Mouse (Mus musculus): ENCODE results near the gene Lce1e. TPM values are rescaled to one million over a fixed set of nuclear protein-coding genes. Genes with fewer than 3 reads are reported as not detected.

Lce1e gene
- not detected in 2 replicates for polyA plus RNA-seq (2014; fragmentation: Nextera tagmentation; extraction: Ambion mirVana)

DNA sequence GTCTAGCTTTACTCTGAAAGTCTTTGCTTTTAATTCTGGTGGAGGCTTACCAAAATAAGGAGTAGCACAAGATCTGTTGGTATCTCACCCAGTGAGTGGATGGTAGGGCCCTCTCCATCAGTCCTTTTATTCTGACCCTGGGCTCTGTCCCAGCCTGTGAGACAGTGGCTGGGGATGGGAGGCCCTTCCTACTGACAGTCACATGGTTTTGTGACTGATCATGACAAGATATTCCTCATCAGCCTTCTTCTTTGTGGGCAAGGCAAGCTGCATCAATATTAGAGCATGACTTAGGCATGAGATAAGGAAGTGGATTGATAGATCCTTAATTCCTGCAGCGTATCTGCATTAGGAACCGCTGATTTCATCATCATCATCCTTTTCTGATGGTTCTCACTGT, at the start of gene Lce1e:
Gene Lce1e, minus strand, starts transcription at position 101 of the 400 bp plus-strand sequence.
- WGBS: 89% methylated on average over 2 of the region's 2 CpGs
- no peaks in the 10 kb centered on the region for H3K9me3 ChIP-seq (ENCODE audit: control insufficient read depth, low read length)
- no peak within 1 kb of the TSS for H3K4me3 ChIP-seq (ENCODE audit: low read depth, low read length)
- H3K27me3 ChIP-seq (replicated peaks; ENCODE audit: control insufficient read depth, insufficient read depth, low read length): no peaks in the 10 kb centered on the region
- no peak for DNase-seq (ENCODE audit: low spot score)
- no peaks in the 10 kb centered on the region for H3K36me3 ChIP-seq (ENCODE audit: control insufficient read depth, insufficient read depth, low read length)
- no peak within 1 kb of the TSS for H3K4me2 ChIP-seq (ENCODE audit: low read length)
- ATAC-seq (replicated peaks; ENCODE audit: low FRiP score, low TSS enrichment, low read depth): no peak
- H3K9ac ChIP-seq (ENCODE audit: low read length): no peak within 1 kb of the TSS
- no peak within 1 kb of the TSS for H3K27ac ChIP-seq (ENCODE audit: low read depth)
- H3K4me1 ChIP-seq (replicated peaks; ENCODE audit: control insufficient read depth, insufficient read depth, low read length): no peaks in the 10 kb centered on the region

DNA sequence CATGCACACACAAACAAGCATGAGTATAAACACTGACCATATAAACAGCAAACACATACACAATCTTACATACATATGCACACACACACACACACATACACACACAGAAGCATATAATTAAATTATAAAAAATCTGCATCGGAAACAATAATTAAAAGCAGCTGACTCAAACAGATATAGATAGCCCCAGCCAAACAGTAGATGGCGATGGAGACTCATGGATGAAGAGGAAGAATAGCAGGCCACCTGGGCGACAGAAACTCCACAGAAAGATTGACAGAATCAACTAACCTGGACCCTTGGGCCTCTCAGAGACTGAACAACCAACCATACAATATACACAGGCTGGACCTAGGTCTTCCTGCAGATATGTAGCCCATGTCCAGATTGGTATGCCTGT, 44.3 kb upstream of the Lce1e start:
- H3K27ac ChIP-seq (ENCODE audit: low read depth): no peak overlapping the region
- no peak for ATAC-seq (replicated peaks; ENCODE audit: low FRiP score, low TSS enrichment, low read depth)
- no peak overlapping the region for H3K9ac ChIP-seq (ENCODE audit: low read length)
- no peaks in the 10 kb centered on the region for H3K9me3 ChIP-seq (ENCODE audit: control insufficient read depth, low read length)
- H3K36me3 ChIP-seq (ENCODE audit: control insufficient read depth, insufficient read depth, low read length): no peaks in the 10 kb centered on the region
- no peaks in the 10 kb centered on the region for H3K27me3 ChIP-seq (replicated peaks; ENCODE audit: control insufficient read depth, insufficient read depth, low read length)
- no peak overlapping the region for H3K4me3 ChIP-seq (ENCODE audit: low read depth, low read length)
- no peak overlapping the region for H3K4me2 ChIP-seq (ENCODE audit: low read length)
- H3K4me1 ChIP-seq (replicated peaks; ENCODE audit: control insufficient read depth, insufficient read depth, low read length): no peaks in the 10 kb centered on the region
- 44% methylated on average over 3 of the region's 3 CpGs for WGBS
- no peak for DNase-seq (ENCODE audit: low spot score)

DNA sequence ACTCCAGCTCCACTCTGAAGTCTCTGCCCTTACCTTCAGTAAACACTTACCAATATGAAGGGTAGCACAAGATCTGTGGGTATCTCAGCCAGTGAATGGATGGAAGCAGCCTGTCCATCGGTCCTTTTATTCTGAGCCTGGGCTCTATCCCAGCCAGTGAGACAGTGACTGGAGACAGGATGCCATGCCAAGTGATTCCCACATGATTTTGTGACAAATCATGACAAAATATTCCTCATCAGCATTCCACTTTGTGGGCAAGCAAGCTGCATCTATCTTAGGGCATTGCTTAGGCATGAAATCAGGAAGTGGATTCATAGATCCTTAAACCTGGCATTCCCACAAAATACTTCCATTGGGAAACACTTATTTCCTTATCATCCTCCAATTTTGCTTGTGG, 43.4 kb upstream of the Lce1e start, which contains the start of gene Lce1g:
Gene Lce1g, minus strand, starts transcription at position 101 of the 400 bp plus-strand sequence.
- Histone ChIP-seq H3K4me1 (replicated peaks; ENCODE audit: control insufficient read depth, insufficient read depth, low read length) (no peaks in the 10 kb centered on the region), H3K4me3 (ENCODE audit: low read depth, low read length) (no peak within 1 kb of the TSS), H3K4me2 (ENCODE audit: low read length) (no peak within 1 kb of the TSS), H3K27ac (ENCODE audit: low read depth) (no peak within 1 kb of the TSS), H3K27me3 (replicated peaks; ENCODE audit: control insufficient read depth, insufficient read depth, low read length) (no peaks in the 10 kb centered on the region), H3K36me3 (ENCODE audit: control insufficient read depth, insufficient read depth, low read length) (no peaks in the 10 kb centered on the region), H3K9ac (ENCODE audit: low read length) (no peak within 1 kb of the TSS), H3K9me3 (ENCODE audit: control insufficient read depth, low read length) (no peaks in the 10 kb centered on the region)
- DNase-seq (ENCODE audit: low spot score) (no peak), ATAC-seq (replicated peaks; ENCODE audit: low FRiP score, low TSS enrichment, low read depth) (no peak)
- WGBS: 87% methylated on average over 1 of the region's 1 CpGs

- Histone ChIP-seq H3K4me1 (replicated peaks; ENCODE audit: control insufficient read depth, insufficient read depth, low read length) (no peaks in the 10 kb centered on the region), H3K36me3 (ENCODE audit: control insufficient read depth, insufficient read depth, low read length) (no peaks in the 10 kb centered on the region)
Observed at GRCm38 (mm10) chr3:92738996-92739395, 30.1 kb upstream of the Lce1e start, which contains the start of gene Gm38119. TSS of gene Gm38119 (minus strand) at chr3:92739096.

GRCm38 (mm10) chr3:92722631-92723030, 13.8 kb upstream of the Lce1e start:
- WGBS: 88% methylated on average over 5 of the region's 5 CpGs
- DNase-seq (ENCODE audit: low spot score) (no peak), ATAC-seq (replicated peaks; ENCODE audit: low FRiP score, low TSS enrichment, low read depth) (no peak)
- no peaks in the 10 kb centered on the region for H3K9me3 ChIP-seq (ENCODE audit: control insufficient read depth, low read length)
- no peak overlapping the region for H3K4me2 ChIP-seq (ENCODE audit: low read length)
- H3K36me3 ChIP-seq (ENCODE audit: control insufficient read depth, insufficient read depth, low read length): no peaks in the 10 kb centered on the region
- no peaks in the 10 kb centered on the region for H3K27me3 ChIP-seq (replicated peaks; ENCODE audit: control insufficient read depth, insufficient read depth, low read length)
- no peak overlapping the region for H3K9ac ChIP-seq (ENCODE audit: low read length)
- no peaks in the 10 kb centered on the region for H3K4me1 ChIP-seq (replicated peaks; ENCODE audit: control insufficient read depth, insufficient read depth, low read length)
- no peak overlapping the region for H3K4me3 ChIP-seq (ENCODE audit: low read depth, low read length)
- no peak overlapping the region for H3K27ac ChIP-seq (ENCODE audit: low read depth)

More at GRCm38 (mm10) chr3:92738996-92739395, 30.1 kb upstream of the Lce1e start, which contains the start of gene Gm38119:
- ATAC-seq (replicated peaks; ENCODE audit: low FRiP score, low TSS enrichment, low read depth) (no peak), DNase-seq (ENCODE audit: low spot score) (no peak)
- H3K4me2 ChIP-seq (ENCODE audit: low read length): no peak within 1 kb of the TSS
- no peaks in the 10 kb centered on the region for H3K9me3 ChIP-seq (ENCODE audit: control insufficient read depth, low read length)
- H3K27me3 ChIP-seq (replicated peaks; ENCODE audit: control insufficient read depth, insufficient read depth, low read length): no peaks in the 10 kb centered on the region
- H3K9ac ChIP-seq (ENCODE audit: low read length): no peak within 1 kb of the TSS
- H3K27ac ChIP-seq (ENCODE audit: low read depth): no peak within 1 kb of the TSS
- no peak within 1 kb of the TSS for H3K4me3 ChIP-seq (ENCODE audit: low read depth, low read length)
- WGBS: 81% methylated on average over 1 of the region's 1 CpGs

DNA sequence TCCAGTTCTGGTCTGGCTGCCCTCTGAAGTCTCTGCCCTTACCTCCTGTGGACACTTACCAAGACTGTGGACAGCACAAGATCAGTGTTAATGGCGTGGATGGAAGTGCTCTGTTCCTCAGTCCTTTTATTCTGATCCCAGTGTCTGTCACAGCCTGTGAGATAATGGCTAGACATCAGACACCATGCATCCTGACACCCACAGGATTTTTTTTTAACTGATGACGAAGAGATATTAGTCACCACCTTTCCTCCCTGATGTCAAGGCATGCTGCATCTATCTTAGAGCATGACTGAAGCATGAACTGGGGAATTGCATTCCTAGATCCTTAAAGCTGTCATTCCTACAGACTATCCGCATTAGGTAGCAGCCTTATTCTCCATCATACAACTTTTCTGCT, 11.4 kb upstream of the Lce1e start, which contains the start of gene Lce1f:
Gene Lce1f, minus strand, starts transcription at position 101 of the 400 bp plus-strand sequence.
- Histone ChIP-seq H3K4me3 (ENCODE audit: low read depth, low read length) (no peak within 1 kb of the TSS), H3K4me2 (ENCODE audit: low read length) (no peak within 1 kb of the TSS), H3K27ac (ENCODE audit: low read depth) (no peak within 1 kb of the TSS), H3K27me3 (replicated peaks; ENCODE audit: control insufficient read depth, insufficient read depth, low read length) (no peaks in the 10 kb centered on the region), H3K36me3 (ENCODE audit: control insufficient read depth, insufficient read depth, low read length) (no peaks in the 10 kb centered on the region), H3K9ac (ENCODE audit: low read length) (no peak within 1 kb of the TSS), H3K4me1 (replicated peaks; ENCODE audit: control insufficient read depth, insufficient read depth, low read length) (no peaks in the 10 kb centered on the region), H3K9me3 (ENCODE audit: control insufficient read depth, low read length) (no peaks in the 10 kb centered on the region)
- WGBS: 76% methylated on average over 3 of the region's 3 CpGs
- DNase-seq (ENCODE audit: low spot score) (no peak), ATAC-seq (replicated peaks; ENCODE audit: low FRiP score, low TSS enrichment, low read depth) (no peak)

DNA sequence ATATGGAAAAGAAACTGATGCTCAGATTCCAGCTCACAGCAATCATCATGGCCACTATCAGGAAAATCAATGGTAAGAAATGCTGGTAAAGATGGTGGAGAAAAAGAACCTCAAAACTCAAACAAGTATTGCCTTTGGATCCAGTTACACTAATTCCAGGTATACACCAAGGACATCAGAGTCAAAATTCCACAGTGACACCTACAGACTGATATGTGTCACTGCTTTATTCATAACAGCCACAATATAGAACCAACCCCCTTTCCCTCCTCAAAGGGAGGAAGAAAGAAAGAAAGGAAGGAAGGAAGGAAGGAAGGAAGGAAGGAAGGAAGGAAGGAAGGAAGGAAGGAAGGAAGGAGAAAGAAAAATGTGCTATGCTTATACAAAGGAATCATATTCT, 6.2 kb upstream of the Lce1e start:
- no peak for ATAC-seq (replicated peaks; ENCODE audit: low FRiP score, low TSS enrichment, low read depth)

GRCm38 (mm10) chr3:92694613-92695012, 14.3 kb downstream of the Lce1e start:
- no peaks in the 10 kb centered on the region for H3K36me3 ChIP-seq (ENCODE audit: control insufficient read depth, insufficient read depth, low read length)
- H3K27me3 ChIP-seq (replicated peaks; ENCODE audit: control insufficient read depth, insufficient read depth, low read length): no peaks in the 10 kb centered on the region
- no peaks in the 10 kb centered on the region for H3K9me3 ChIP-seq (ENCODE audit: control insufficient read depth, low read length)
- 50% methylated on average over 1 of the region's 1 CpGs for WGBS
- no peak overlapping the region for H3K4me2 ChIP-seq (ENCODE audit: low read length)
- no peak overlapping the region for H3K4me3 ChIP-seq (ENCODE audit: low read depth, low read length)
- H3K27ac ChIP-seq (ENCODE audit: low read depth): no peak overlapping the region
- no peak for DNase-seq (ENCODE audit: low spot score)
- ATAC-seq (replicated peaks; ENCODE audit: low FRiP score, low TSS enrichment, low read depth): no peak
- H3K4me1 ChIP-seq (replicated peaks; ENCODE audit: control insufficient read depth, insufficient read depth, low read length): no peaks in the 10 kb centered on the region
- no peak overlapping the region for H3K9ac ChIP-seq (ENCODE audit: low read length)

More for the DNA sequence above, 6.2 kb upstream of the Lce1e start:
- H3K27me3 ChIP-seq (replicated peaks; ENCODE audit: control insufficient read depth, insufficient read depth, low read length): no peaks in the 10 kb centered on the region
- H3K4me1 ChIP-seq (replicated peaks; ENCODE audit: control insufficient read depth, insufficient read depth, low read length): no peaks in the 10 kb centered on the region
- H3K36me3 ChIP-seq (ENCODE audit: control insufficient read depth, insufficient read depth, low read length): no peaks in the 10 kb centered on the region
- no peak for DNase-seq (ENCODE audit: low spot score)
- H3K27ac ChIP-seq (ENCODE audit: low read depth): no peak overlapping the region
- H3K4me3 ChIP-seq (ENCODE audit: low read depth, low read length): no peak overlapping the region
- no peak overlapping the region for H3K9ac ChIP-seq (ENCODE audit: low read length)
- H3K9me3 ChIP-seq (ENCODE audit: control insufficient read depth, low read length): no peaks in the 10 kb centered on the region
- H3K4me2 ChIP-seq (ENCODE audit: low read length): no peak overlapping the region

DNA sequence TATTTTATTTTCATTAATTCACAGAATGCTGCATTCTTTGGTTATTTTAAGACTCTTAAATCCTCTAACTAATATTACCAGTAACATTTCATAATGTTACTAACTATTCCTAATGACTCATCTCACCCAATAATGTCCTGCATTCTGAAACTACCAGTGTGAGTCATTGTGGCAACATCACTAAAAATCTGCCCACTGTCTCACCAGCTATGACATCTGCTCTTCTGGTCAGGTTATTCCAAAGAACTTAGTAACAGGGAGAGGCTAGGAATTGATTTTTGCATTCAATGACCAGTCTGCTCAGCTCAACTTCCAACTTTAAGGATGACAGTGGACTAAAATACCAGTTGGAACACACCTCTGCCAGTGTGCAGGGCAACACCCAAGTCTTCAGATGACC, 17.2 kb downstream of the Lce1e start:
- no peaks in the 10 kb centered on the region for H3K27me3 ChIP-seq (replicated peaks; ENCODE audit: control insufficient read depth, insufficient read depth, low read length)
- no peak for ATAC-seq (replicated peaks; ENCODE audit: low FRiP score, low TSS enrichment, low read depth)
- no peak overlapping the region for H3K9ac ChIP-seq (ENCODE audit: low read length)
- H3K9me3 ChIP-seq (ENCODE audit: control insufficient read depth, low read length): no peaks in the 10 kb centered on the region
- H3K36me3 ChIP-seq (ENCODE audit: control insufficient read depth, insufficient read depth, low read length): no peaks in the 10 kb centered on the region
- no peak overlapping the region for H3K4me2 ChIP-seq (ENCODE audit: low read length)
- H3K27ac ChIP-seq (ENCODE audit: low read depth): no peak overlapping the region
- DNase-seq (ENCODE audit: low spot score): no peak
- no peak overlapping the region for H3K4me3 ChIP-seq (ENCODE audit: low read depth, low read length)
- H3K4me1 ChIP-seq (replicated peaks; ENCODE audit: control insufficient read depth, insufficient read depth, low read length): no peaks in the 10 kb centered on the region
